Mouse (Mus musculus) left cerebral cortex, adult 8-10 months (tissue): ENCODE data around the gene Chrna3. TPM values are rescaled to one million over a fixed set of nuclear protein-coding genes. Genes with fewer than 3 reads are reported as not detected.
A peak's percentile ranks its signal among the peaks of the same experiment; 100 is the strongest.

Experiments
- DNase-seq, 2 experiments: peaks; one replicate each; pipeline ENCODE4 v3.0.0; 2022; ENCODE audit warnings: low spot score in 2 of 2
- total RNA-seq, 4 experiments: library from RNA; stranded (reverse); gene quantifications; 2 replicates each; pipeline ENCODE4 v1.2.4; 2022

Gene Chrna3
- total RNA-seq, result 1 to 10 TPM in 1 of 4 experiments, under 1 TPM in 3; 0.57 to 1.1 (median 0.71) TPM

GRCm38 (mm10) chr9:55026275-55026663, at the start of gene Chrna3:
Gene Chrna3, minus strand, starts transcription at chr9:55026562.
- DNase-seq, result no peak

GRCm38 (mm10) chr9:55067965-55068265, 41.6 kb upstream of the Chrna3 start:
- no peak for DNase-seq

GRCm38 (mm10) chr9:55067260-55067964, 41.0 kb upstream of the Chrna3 start:
- no peak for DNase-seq

GRCm38 (mm10) chr9:55065241-55065640, 38.9 kb upstream of the Chrna3 start:
- DNase-seq, result no peak

GRCm38 (mm10) chr9:55058067-55058466, 31.7 kb upstream of the Chrna3 start:
- DNase-seq, result no peak

GRCm38 (mm10) chr9:55055386-55055930, 29.1 kb upstream of the Chrna3 start:
- DNase-seq, result no peak

- DNase-seq, result no peak
Observed at GRCm38 (mm10) chr9:55048211-55048880, 22.0 kb upstream of the Chrna3 start, which contains the start of gene Chrnb4. Gene Chrnb4, minus strand, starts transcription at chr9:55048779.

- no peak for DNase-seq
Observed at GRCm38 (mm10) chr9:55046764-55047163, 20.4 kb upstream of the Chrna3 start.

GRCm38 (mm10) chr9:55045001-55045400, 18.6 kb upstream of the Chrna3 start:
- no peak for DNase-seq

GRCm38 (mm10) chr9:55043688-55044087, 17.3 kb upstream of the Chrna3 start:
- no peak for DNase-seq

GRCm38 (mm10) chr9:55041389-55041788, 15.0 kb upstream of the Chrna3 start:
- DNase-seq, result no peak

GRCm38 (mm10) chr9:55039983-55040382, 13.6 kb upstream of the Chrna3 start:
- DNase-seq, result no peak

- no peak for DNase-seq
Observed at GRCm38 (mm10) chr9:55038948-55039347, 12.6 kb upstream of the Chrna3 start.

GRCm38 (mm10) chr9:55031435-55032167, 5.2 kb upstream of the Chrna3 start:
- no peak for DNase-seq

GRCm38 (mm10) chr9:55025534-55026274, 658 bp downstream of the Chrna3 start:
- DNase-seq, result no peak

- DNase-seq, result peak; percentile 13 to 60
Observed at GRCm38 (mm10) chr9:55023902-55024583, 2.3 kb downstream of the Chrna3 start.

GRCm38 (mm10) chr9:55023326-55023725, 3.0 kb downstream of the Chrna3 start:
- no peak for DNase-seq

- DNase-seq, result no peak
Observed at GRCm38 (mm10) chr9:55016926-55017325, 9.4 kb downstream of the Chrna3 start.

- DNase-seq, result no peak
Observed at GRCm38 (mm10) chr9:55010588-55011350, 15.6 kb downstream of the Chrna3 start.

- DNase-seq, result no peak
Observed at GRCm38 (mm10) chr9:55009692-55010091, 16.7 kb downstream of the Chrna3 start.
